Mouse (Mus musculus): ENCODE measurements around the gene Btg4. TPM values are rescaled to one million over a fixed set of nuclear protein-coding genes. Genes with fewer than 3 reads are reported as not detected.

The Btg4 gene
- polyA plus RNA-seq, 1 experiment = not detected

- no peaks in the 10 kb centered on the region for H3K4me1 ChIP-seq (ENCODE audit: control insufficient read depth, insufficient read depth, low read length)
- H3K4me3 ChIP-seq (ENCODE audit: insufficient read depth, low read length) = no peak overlapping the region
Measured at GRCm38 (mm10) chr9:51152079-51152752, 91.5 kb downstream of the Btg4 start.

GRCm38 (mm10) chr9:51161771-51162388 is 101.2 kb downstream of the Btg4 start:
- TF ChIP-seq CTCF (IDR thresholded peaks at IDR 0.05; ENCODE audit: extremely low read depth, insufficient read depth, low read length) (peak; percentile 98), POLR2A (IDR thresholded peaks at IDR 0.05; ENCODE audit: extremely low read depth, insufficient read depth, low read length) (no peak)
- H3K4me3 ChIP-seq (ENCODE audit: insufficient read depth, low read length) = no peak overlapping the region
- H3K4me1 ChIP-seq (ENCODE audit: control insufficient read depth, insufficient read depth, low read length) = no peaks in the 10 kb centered on the region
- no peak overlapping the region for H3K27ac ChIP-seq (ENCODE audit: insufficient read depth, low read length)

More at GRCm38 (mm10) chr9:51152079-51152752, 91.5 kb downstream of the Btg4 start:
- TF ChIP-seq POLR2A (IDR thresholded peaks at IDR 0.05; ENCODE audit: extremely low read depth, insufficient read depth, low read length) (no peak), CTCF (IDR thresholded peaks at IDR 0.05; ENCODE audit: extremely low read depth, insufficient read depth, low read length) (peak; percentile 83)
- no peak overlapping the region for H3K27ac ChIP-seq (ENCODE audit: insufficient read depth, low read length)

- no peaks in the 10 kb centered on the region for H3K4me1 ChIP-seq (ENCODE audit: control insufficient read depth, insufficient read depth, low read length)
- H3K27ac ChIP-seq (ENCODE audit: insufficient read depth, low read length) = no peak overlapping the region
- TF ChIP-seq POLR2A (IDR thresholded peaks at IDR 0.05; ENCODE audit: extremely low read depth, insufficient read depth, low read length) = no peak
- no peak for TF ChIP-seq CTCF (IDR thresholded peaks at IDR 0.05; ENCODE audit: extremely low read depth, insufficient read depth, low read length)
- H3K4me3 ChIP-seq (ENCODE audit: insufficient read depth, low read length) = no peak overlapping the region
Measured at GRCm38 (mm10) chr9:51163989-51164388, 103.3 kb downstream of the Btg4 start.

- TF ChIP-seq CTCF (IDR thresholded peaks at IDR 0.05; ENCODE audit: extremely low read depth, insufficient read depth, low read length) = no peak
- no peak for TF ChIP-seq POLR2A (IDR thresholded peaks at IDR 0.05; ENCODE audit: extremely low read depth, insufficient read depth, low read length)
- H3K4me1 ChIP-seq (ENCODE audit: control insufficient read depth, insufficient read depth, low read length) = no peaks in the 10 kb centered on the region
- no peak within 1 kb of the TSS for H3K27ac ChIP-seq (ENCODE audit: insufficient read depth, low read length)
- H3K4me3 ChIP-seq (ENCODE audit: insufficient read depth, low read length) = no peak within 1 kb of the TSS
Measured at GRCm38 (mm10) chr9:51165312-51166180, 104.8 kb downstream of the Btg4 start, which contains the start of gene Gm32742. Gene Gm32742 (minus strand): TSS chr9:51165517.

GRCm38 (mm10) chr9:51167954-51168353 is 107.3 kb downstream of the Btg4 start:
- H3K4me1 ChIP-seq (ENCODE audit: control insufficient read depth, insufficient read depth, low read length) = no peaks in the 10 kb centered on the region
- TF ChIP-seq POLR2A (IDR thresholded peaks at IDR 0.05; ENCODE audit: extremely low read depth, insufficient read depth, low read length) (no peak), CTCF (IDR thresholded peaks at IDR 0.05; ENCODE audit: extremely low read depth, insufficient read depth, low read length) (no peak)
- H3K27ac ChIP-seq (ENCODE audit: insufficient read depth, low read length) = no peak overlapping the region
- H3K4me3 ChIP-seq (ENCODE audit: insufficient read depth, low read length) = no peak overlapping the region

- H3K4me1 ChIP-seq (ENCODE audit: control insufficient read depth, insufficient read depth, low read length) = no peaks in the 10 kb centered on the region
- no peak overlapping the region for H3K27ac ChIP-seq (ENCODE audit: insufficient read depth, low read length)
- TF ChIP-seq POLR2A (IDR thresholded peaks at IDR 0.05; ENCODE audit: extremely low read depth, insufficient read depth, low read length) (no peak), CTCF (IDR thresholded peaks at IDR 0.05; ENCODE audit: extremely low read depth, insufficient read depth, low read length) (no peak)
Measured at GRCm38 (mm10) chr9:51168698-51169097, 108.0 kb downstream of the Btg4 start.

GRCm38 (mm10) chr9:51169133-51169532 is 108.4 kb downstream of the Btg4 start:
- no peak overlapping the region for H3K4me3 ChIP-seq (ENCODE audit: insufficient read depth, low read length)
- H3K27ac ChIP-seq (ENCODE audit: insufficient read depth, low read length) = no peak overlapping the region
- TF ChIP-seq CTCF (IDR thresholded peaks at IDR 0.05; ENCODE audit: extremely low read depth, insufficient read depth, low read length) (no peak), POLR2A (IDR thresholded peaks at IDR 0.05; ENCODE audit: extremely low read depth, insufficient read depth, low read length) (no peak)
- H3K4me1 ChIP-seq (ENCODE audit: control insufficient read depth, insufficient read depth, low read length) = no peaks in the 10 kb centered on the region

More at GRCm38 (mm10) chr9:51168698-51169097, 108.0 kb downstream of the Btg4 start:
- no peak overlapping the region for H3K4me3 ChIP-seq (ENCODE audit: insufficient read depth, low read length)

Other genes with a start within 250 kb of the Btg4 start
- gene Ppp2r1b, start 215.6 kb upstream of the Btg4 start, polyA plus RNA-seq (2012; rRNA removed) = 13.2 and 14.9 TPM in 2 replicates
- 20.0 and 21.6 TPM in 2 replicates for gene Sik2, start 51.8 kb upstream of the Btg4 start, polyA plus RNA-seq (2012; rRNA removed)
- 5.1 and 5.2 TPM in 2 replicates for gene Layn, start 16.2 kb downstream of the Btg4 start, polyA plus RNA-seq (2012; rRNA removed)
- 0.11 and 0.35 TPM in 2 replicates for gene 4833427G06Rik, start 41.2 kb downstream of the Btg4 start, polyA plus RNA-seq (2012; rRNA removed)
- gene Gm32742, start 104.6 kb downstream of the Btg4 start, polyA plus RNA-seq (2012; rRNA removed) = 0.02 TPM in 2 replicates
- 0.13 TPM in 2 replicates for gene Pou2af1, start 152.8 kb downstream of the Btg4 start, polyA plus RNA-seq (2012; rRNA removed)
- 3.0 and 3.9 TPM in 2 replicates for gene Colca2, start 217.7 kb downstream of the Btg4 start, polyA plus RNA-seq (2012; rRNA removed)

All from cortical plate, adult 2 months (tissue).